Mouse (Mus musculus) forebrain, postnatal 0 days (tissue): ENCODE results near the gene Dab2. TPM values are rescaled to one million over a fixed set of nuclear protein-coding genes. Genes with fewer than 3 reads are reported as not detected.

ENCODE experiments used
- ATAC-seq: fragments of 200-750 bp; cut with Nextera tagmentation; 2 replicates; pipeline ENCODE4 v1.8.0; 2017; ENCODE audit warnings: mild to moderate bottlenecking, moderate library complexity
- DNase-seq: peaks from one replicate; pipeline ENCODE4 v3.0.0-alpha.2; 2015
- H3K27ac ChIP-seq: fragments of 300-500 bp; sonication (generic); 2 replicates; pipeline ENCODE4 v1.5.1; 2014; ENCODE audit warnings: low read depth, mild to moderate bottlenecking, antibody characterized with exemption, low read length, moderate library complexity, mixed read lengths
- H3K27me3 ChIP-seq: fragments of 300-500 bp; sonication (generic); 2 replicates; pipeline ENCODE4 v1.6.1; 2014; ENCODE audit warnings: mild to moderate bottlenecking, low read length, mixed read lengths; ENCODE audit not compliant: insufficient read depth
- H3K36me3 ChIP-seq: fragments of 300-500 bp; sonication (generic); 2 replicates; pipeline ENCODE4 v1.6.1; 2014; ENCODE audit warnings: mild to moderate bottlenecking, moderate library complexity; ENCODE audit not compliant: insufficient read depth
- H3K4me1 ChIP-seq: fragments of 300-500 bp; sonication (generic); 2 replicates; pipeline ENCODE4 v1.6.1; 2014; ENCODE audit warnings: antibody characterized with exemption; ENCODE audit not compliant: insufficient read depth
- H3K4me2 ChIP-seq: fragments of 300-500 bp; sonication (generic); 2 replicates; pipeline ENCODE4 v1.6.1; 2014; ENCODE audit warnings: low read depth, mild to moderate bottlenecking, moderate library complexity
- H3K4me3 ChIP-seq: fragments of 300-500 bp; sonication (generic); 2 replicates; pipeline ENCODE4 v1.5.1; 2014; ENCODE audit warnings: low read depth, low read length, mixed read lengths
- H3K9ac ChIP-seq: fragments of 300-500 bp; sonication (generic); 2 replicates; pipeline ENCODE4 v1.6.1; 2014; ENCODE audit warnings: mild to moderate bottlenecking
- H3K9me3 ChIP-seq: fragments of 300-500 bp; sonication (generic); 2 replicates; pipeline ENCODE4 v1.6.1; 2016; ENCODE audit warnings: low read length
- CTCF ChIP-seq: sonication (generic); IDR thresholded peaks from 2 replicates; pipeline ENCODE4 v1.5.1; 2016; ENCODE audit warnings: antibody characterized with exemption, control low read depth, low read depth
- WGBS: fragments of 180-500 bp; shearing (Covaris S2); extraction: QIAGEN DNeasy Blood & Tissue Kit; methylation state at CpG from one replicate; pipeline ENCODE4 v1.1.7; 2014; 5-methylcytosine and 5-hydroxymethylcytosine counted together
- polyA plus RNA-seq: library from polyadenylated mRNA; unstranded; fragments of >200 nt; fragmentation: Nextera tagmentation; extraction: Ambion mirVana; gene quantifications from 2 replicates; pipeline ENCODE4 v1.2.1, GENCODE M21; 2015
- total RNA-seq: library from RNA; depleted of rRNA; stranded (reverse); fragments of >200 nt; gene quantifications from 2 replicates; pipeline ENCODE4 v1.2.3, GENCODE M21; 2014; rRNA removed

Gene Dab2
- total and polyA plus RNA-seq, 2 experiments from 2014 or later = 14.3 to 18.2 TPM

- ATAC-seq (no peak), DNase-seq (no peak)
- Histone ChIP-seq H3K4me3 (no peak overlapping the region), H3K4me2 (no peak overlapping the region), H3K9me3 (no peaks in the 10 kb centered on the region), H3K36me3 (no peaks in the 10 kb centered on the region), H3K27me3 (no peaks in the 10 kb centered on the region), H3K4me1 (no peaks in the 10 kb centered on the region), H3K9ac (no peak overlapping the region), H3K27ac (no peak overlapping the region)
- no peak for TF ChIP-seq CTCF
- WGBS = 78% methylated on average over 2 of the region's 2 CpGs
Observed at GRCm38 (mm10) chr15:6454461-6454860, 154.9 kb downstream of the Dab2 start.

DNA sequence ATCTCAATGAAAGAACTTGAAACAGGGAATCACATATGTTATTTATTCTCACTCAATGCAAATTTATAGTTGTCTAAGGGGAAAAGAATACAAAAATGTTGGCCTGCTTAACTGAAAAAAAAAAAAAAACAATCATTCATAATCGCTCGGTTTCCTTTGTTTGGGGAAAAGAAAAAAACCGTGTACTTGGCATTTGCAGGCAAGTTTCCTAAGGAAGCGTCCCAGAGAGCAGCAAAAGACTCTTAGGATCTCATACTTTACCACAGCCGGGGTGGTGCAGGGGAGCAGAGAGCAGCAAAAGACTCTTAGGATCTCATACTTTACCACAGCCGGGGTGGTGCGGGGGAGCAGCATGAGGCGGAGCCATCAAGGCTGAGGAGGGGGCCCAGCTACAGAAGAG lies 161.8 kb downstream of the Dab2 start:
- H3K4me3 ChIP-seq = no peak overlapping the region
- WGBS = 72% methylated on average over 8 of the region's 8 CpGs
- ATAC-seq = no peak

GRCm38 (mm10) chr15:6463361-6463923 lies 163.9 kb downstream of the Dab2 start:
- Histone ChIP-seq H3K36me3 (no peaks in the 10 kb centered on the region), H3K27ac (no peak overlapping the region), H3K4me3 (no peak overlapping the region), H3K4me2 (no peak overlapping the region), H3K4me1 (no peaks in the 10 kb centered on the region), H3K27me3 (no peaks in the 10 kb centered on the region), H3K9me3 (no peaks in the 10 kb centered on the region), H3K9ac (no peak overlapping the region)
- ATAC-seq (no peak), DNase-seq (no peak)
- no peak for TF ChIP-seq CTCF
- WGBS = 81% methylated on average over 3 of the region's 3 CpGs

More for the DNA sequence above, 161.8 kb downstream of the Dab2 start:
- no peaks in the 10 kb centered on the region for H3K9me3 ChIP-seq
- H3K36me3 ChIP-seq = no peaks in the 10 kb centered on the region
- TF ChIP-seq CTCF = no peak
- no peak overlapping the region for H3K9ac ChIP-seq
- H3K27me3 ChIP-seq = no peaks in the 10 kb centered on the region
- H3K4me1 ChIP-seq = no peaks in the 10 kb centered on the region
- no peak for DNase-seq
- H3K4me2 ChIP-seq = no peak overlapping the region
- no peak overlapping the region for H3K27ac ChIP-seq

- no peak for DNase-seq
- Histone ChIP-seq H3K27ac (no peak overlapping the region), H3K36me3 (no peaks in the 10 kb centered on the region), H3K4me2 (no peak overlapping the region), H3K9me3 (no peaks in the 10 kb centered on the region), H3K27me3 (no peaks in the 10 kb centered on the region), H3K4me3 (no peak overlapping the region), H3K9ac (no peak overlapping the region), H3K4me1 (no peaks in the 10 kb centered on the region)
- ATAC-seq = no peak
- no peak for TF ChIP-seq CTCF
- WGBS = 81% methylated on average over 10 of the region's 10 CpGs
Observed at GRCm38 (mm10) chr15:6466995-6467394, 167.4 kb downstream of the Dab2 start.

DNA sequence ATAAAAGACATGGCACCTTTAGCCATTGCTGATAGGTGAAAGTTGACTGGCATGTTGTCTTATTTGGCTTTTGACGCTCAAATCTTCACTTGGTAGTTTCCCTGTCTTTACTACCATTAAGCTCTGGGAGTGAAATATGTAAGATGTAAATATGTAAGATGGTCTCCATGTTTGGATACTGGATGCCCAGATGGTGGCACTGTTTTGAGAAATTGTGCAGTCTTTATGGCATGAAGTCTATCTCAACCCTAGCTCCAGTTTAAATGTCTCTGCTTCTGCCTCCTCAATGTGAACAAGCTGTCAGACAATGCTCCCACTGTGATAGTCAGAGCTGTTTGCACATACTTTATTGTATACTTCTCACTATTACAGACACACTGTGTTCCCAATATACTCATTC lies 169.3 kb downstream of the Dab2 start:
- Histone ChIP-seq H3K9ac (no peak overlapping the region), H3K27me3 (no peaks in the 10 kb centered on the region), H3K4me1 (no peaks in the 10 kb centered on the region), H3K9me3 (no peaks in the 10 kb centered on the region), H3K36me3 (no peaks in the 10 kb centered on the region), H3K27ac (no peak overlapping the region), H3K4me3 (no peak overlapping the region), H3K4me2 (no peak overlapping the region)
- WGBS = 88% methylated on average over 1 of the region's 1 CpGs
- ATAC-seq (no peak), DNase-seq (no peak)
- no peak for TF ChIP-seq CTCF

GRCm38 (mm10) chr15:6469384-6469783 lies 169.8 kb downstream of the Dab2 start:
- Histone ChIP-seq H3K4me2 (no peak overlapping the region), H3K27ac (no peak overlapping the region), H3K9ac (no peak overlapping the region), H3K4me3 (no peak overlapping the region), H3K4me1 (no peaks in the 10 kb centered on the region), H3K9me3 (no peaks in the 10 kb centered on the region), H3K36me3 (no peaks in the 10 kb centered on the region), H3K27me3 (no peaks in the 10 kb centered on the region)
- whole genome bisulfite sequencing = 93% methylated on average over 3 of the region's 3 CpGs
- TF ChIP-seq CTCF = no peak
- no peak for ATAC-seq
- DNase-seq = no peak

DNA sequence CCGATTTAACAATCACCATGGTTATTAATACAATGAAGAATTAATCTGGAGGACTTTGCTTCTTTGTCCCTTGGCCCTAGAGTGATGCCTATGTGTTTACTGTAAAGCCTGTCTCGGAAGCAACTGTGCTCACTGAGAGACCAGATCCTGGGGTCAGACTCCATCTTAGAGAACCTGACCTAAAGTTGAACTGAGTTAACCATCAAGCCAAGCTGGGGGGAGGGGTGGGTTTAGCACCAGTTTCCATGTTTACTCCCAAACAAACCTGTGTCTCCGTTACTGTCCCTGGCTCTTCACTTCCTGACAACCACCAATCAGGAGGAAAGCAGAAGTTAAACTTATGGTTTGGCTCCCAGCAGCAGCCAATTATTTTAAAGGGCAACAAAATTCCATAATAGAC lies 184.0 kb downstream of the Dab2 start:
- 75% methylated on average over 3 of the region's 3 CpGs for WGBS
- no peak for ATAC-seq
- no peaks in the 10 kb centered on the region for H3K4me1 ChIP-seq

More for the DNA sequence above, 184.0 kb downstream of the Dab2 start:
- no peak overlapping the region for H3K4me3 ChIP-seq
- no peaks in the 10 kb centered on the region for H3K36me3 ChIP-seq
- DNase-seq = no peak
- no peaks in the 10 kb centered on the region for H3K27me3 ChIP-seq
- no peaks in the 10 kb centered on the region for H3K9me3 ChIP-seq
- TF ChIP-seq CTCF = no peak
- no peak overlapping the region for H3K9ac ChIP-seq
- no peak overlapping the region for H3K27ac ChIP-seq
- H3K4me2 ChIP-seq = no peak overlapping the region

Other genes with a start within 250 kb of the Dab2 start
- not detected in 2 replicates for gene C9, start 145.5 kb downstream of the Dab2 start, total RNA-seq
- gene C9, start 145.5 kb downstream of the Dab2 start, polyA plus RNA-seq = not detected in 2 replicates
- 0.54 and 0.95 TPM in 2 replicates for gene Fyb, start 223.1 kb downstream of the Dab2 start, total RNA-seq
- gene Fyb, start 223.1 kb downstream of the Dab2 start, polyA plus RNA-seq = 1.9 and 2.2 TPM in 2 replicates